Mouse (Mus musculus) heart, adult 2 months (tissue): Measurements from ENCODE around the gene Kif13a. TPM values are rescaled to one million over a fixed set of nuclear protein-coding genes. Genes with fewer than 3 reads are reported as not detected.
A peak's percentile ranks its signal among the peaks of the same experiment; 100 is the strongest.

ENCODE experiments used
- DNase-seq, 2 experiments: peaks; one replicate each; pipeline ENCODE4 v3.0.0; 2021
- H3K27ac ChIP-seq: fragments of 200-600 bp; 2 replicates; pipeline ENCODE4 v1.8.1; 2022
- H3K27me3 ChIP-seq: fragments of 200-500 bp; 2 replicates; pipeline ENCODE4 v1.6.1; 2012; ENCODE audit warnings: mild to moderate bottlenecking, low read length, inconsistent platforms, mixed read lengths; ENCODE audit not compliant: control insufficient read depth, insufficient read depth
- H3K36me3 ChIP-seq: fragments of 200-500 bp; 2 replicates; pipeline ENCODE4 v1.6.1; 2012; ENCODE audit warnings: low read length, inconsistent platforms; ENCODE audit not compliant: control insufficient read depth, insufficient read depth
- H3K4me1 ChIP-seq: fragments of 200-500 bp; 2 replicates; pipeline ENCODE4 v1.6.1; 2011; ENCODE audit warnings: low read length; ENCODE audit not compliant: control insufficient read depth, insufficient read depth
- H3K4me3 ChIP-seq: fragments of 200-600 bp; 2 replicates; pipeline ENCODE4 v1.8.1; 2022
- H3K79me2 ChIP-seq: fragments of 200-500 bp; replicated peaks from 2 replicates; pipeline ENCODE4 v1.6.1; 2012; ENCODE audit warnings: mild to moderate bottlenecking, inconsistent platforms, low read length, moderate library complexity, mixed read lengths; ENCODE audit not compliant: control insufficient read depth, insufficient read depth
- H3K9ac ChIP-seq: fragments of 200-500 bp; 2 replicates; pipeline ENCODE4 v1.6.1; 2012; ENCODE audit warnings: low read depth, mild to moderate bottlenecking, control low read depth, inconsistent platforms, low read length, mixed read lengths
- CTCF ChIP-seq: fragments of 200-600 bp; IDR thresholded peaks from 2 replicates; pipeline ENCODE4 v1.8.1; 2022; ENCODE audit warnings: antibody characterized with exemption, mild to moderate bottlenecking, moderate library complexity
- EP300 ChIP-seq: fragments of 200-500 bp; IDR thresholded peaks from 2 replicates; pipeline ENCODE4 v1.6.1; 2011; ENCODE audit warnings: low read depth, low read length, control low read depth; ENCODE audit not compliant: insufficient read depth
- POLR2A ChIP-seq: fragments of 200-500 bp; IDR thresholded peaks from 2 replicates; pipeline ENCODE4 v1.6.1; 2011; ENCODE audit warnings: mild to moderate bottlenecking, low read depth, low read length, control low read depth; ENCODE audit not compliant: insufficient read depth
- WGBS: fragments of 180-500 bp; shearing (Covaris S2); methylation state at CpG from one replicate; pipeline ENCODE4 v1.1.7; 2018; 5-methylcytosine and 5-hydroxymethylcytosine counted together
- intact Hi-C: fragments of 180-260 bp; cut with DNase I; formaldehyde crosslinking; loops from one replicate; pipeline ENCODE4 v1.15.1; 2025
- polyA plus RNA-seq: library from polyadenylated mRNA; depleted of rRNA; stranded (reverse); fragments of >200 nt; gene quantifications from 2 replicates; pipeline ENCODE4 v1.2.3, GENCODE M21; 2012
- total RNA-seq, 2 experiments: library from RNA; stranded (reverse); gene quantifications; 2 replicates each; pipeline ENCODE4 v1.2.3; 2021

Kif13a gene
- total and polyA plus RNA-seq, 3 experiments: 49.8 to 113 (median 108) TPM

DNA sequence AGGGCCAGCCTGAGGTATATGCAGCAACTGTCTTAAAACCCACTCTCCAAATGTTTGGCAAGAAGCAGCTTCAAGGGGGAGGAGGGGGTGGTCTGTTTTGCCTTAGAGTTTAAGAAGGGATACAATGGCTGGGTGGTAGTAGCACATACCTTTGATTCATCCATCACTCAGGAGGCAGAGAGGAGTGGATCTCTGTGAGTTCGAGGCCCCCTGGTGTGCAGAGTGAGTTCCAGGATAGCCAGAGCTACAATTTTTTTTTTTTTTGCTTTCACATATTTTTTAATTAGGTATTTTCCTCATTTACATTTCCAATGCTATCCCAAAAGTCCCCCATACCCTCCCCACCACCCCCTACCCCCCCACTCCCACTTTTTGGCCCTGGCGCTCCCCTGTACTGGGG lies 39.0 kb upstream of the Kif13a start:
- H3K79me2 ChIP-seq: no peaks in the 10 kb centered on the region
- no peak for TF ChIP-seq EP300
- peak; percentile 38 for TF ChIP-seq CTCF
- no peak for TF ChIP-seq POLR2A
- H3K9ac ChIP-seq: no peak overlapping the region
- H3K4me1 ChIP-seq: no peaks in the 10 kb centered on the region
- H3K27me3 ChIP-seq: no peaks in the 10 kb centered on the region
- no peaks in the 10 kb centered on the region for H3K36me3 ChIP-seq
- intact Hi-C loops: loop anchor here (5.0 kb wide), 1 partner anchor 36 kb away; no protein-coding TSS in a partner anchor
- WGBS: 89% methylated on average over 2 of the region's 2 CpGs
- DNase-seq: no peak
- H3K4me3 ChIP-seq: no peak overlapping the region
- H3K27ac ChIP-seq: no peak overlapping the region

DNA sequence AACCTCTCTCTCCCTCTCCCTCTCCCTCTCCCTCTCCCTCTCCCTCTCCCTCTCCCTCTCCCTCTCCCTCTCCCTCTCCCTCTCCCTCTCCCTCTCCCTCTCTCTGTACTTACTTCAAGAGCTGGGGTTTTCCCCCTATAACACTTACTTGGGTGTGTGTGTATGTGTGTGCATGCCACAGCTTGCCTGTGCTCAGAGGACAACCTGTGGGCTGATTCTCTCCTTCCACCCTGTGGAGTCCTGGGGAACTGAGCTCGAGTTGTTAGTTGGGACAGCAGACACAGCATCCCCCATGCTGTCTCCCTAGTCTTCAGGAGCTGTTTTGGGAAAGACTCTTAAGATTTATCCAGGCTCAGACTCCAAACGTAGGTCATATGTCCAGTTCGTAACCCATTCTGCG lies 37.6 kb upstream of the Kif13a start:
- no peaks in the 10 kb centered on the region for H3K4me1 ChIP-seq
- 77% methylated on average over 4 of the region's 4 CpGs for WGBS
- no peak for DNase-seq
- no peaks in the 10 kb centered on the region for H3K79me2 ChIP-seq
- no peak overlapping the region for H3K4me3 ChIP-seq
- no peak overlapping the region for H3K9ac ChIP-seq
- H3K27me3 ChIP-seq: no peaks in the 10 kb centered on the region
- H3K36me3 ChIP-seq: no peaks in the 10 kb centered on the region
- intact Hi-C loops: loop anchor here (5.0 kb wide), 1 partner anchor 35 kb away; no protein-coding TSS in a partner anchor
- H3K27ac ChIP-seq: no peak overlapping the region
- no peak for TF ChIP-seq EP300
- no peak for TF ChIP-seq POLR2A
- no peak for TF ChIP-seq CTCF

DNA sequence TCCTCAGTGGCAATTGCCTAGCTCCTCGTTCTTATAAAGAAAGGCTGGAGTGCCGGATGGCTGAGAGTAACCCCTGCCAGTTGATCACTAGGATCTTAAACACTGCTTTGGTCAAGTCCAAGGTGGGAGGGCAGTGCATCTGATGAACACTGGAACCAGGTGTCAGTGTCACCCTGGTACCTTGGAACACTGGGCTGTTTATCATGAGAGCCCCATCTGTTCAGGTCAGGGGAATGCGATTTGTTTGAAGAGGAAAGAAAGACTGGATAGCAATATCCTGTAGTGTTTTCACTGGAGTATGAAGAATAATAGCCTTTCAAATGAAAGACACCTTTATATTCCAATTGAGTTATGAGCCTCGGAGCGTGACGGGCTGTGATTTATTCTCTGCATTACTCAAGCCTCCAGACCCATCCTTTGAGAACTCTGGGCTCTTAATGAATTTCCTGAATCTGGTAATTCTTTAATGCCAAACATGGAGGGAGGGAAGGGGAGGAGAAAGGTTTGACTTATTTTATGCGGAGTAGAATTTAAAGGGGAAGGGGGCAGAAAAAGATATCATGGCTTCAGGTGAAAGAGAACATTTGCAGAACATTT lies 31.3 kb upstream of the Kif13a start:
- Histone ChIP-seq H3K4me1 (no peaks in the 10 kb centered on the region), H3K27me3 (no peaks in the 10 kb centered on the region), H3K27ac (no peak overlapping the region), H3K9ac (no peak overlapping the region), H3K36me3 (no peaks in the 10 kb centered on the region), H3K79me2 (no peaks in the 10 kb centered on the region), H3K4me3 (no peak overlapping the region)
- 82% methylated on average over 7 of the region's 7 CpGs for WGBS
- DNase-seq: no peak
- TF ChIP-seq CTCF (no peak), EP300 (no peak), POLR2A (no peak)
- intact Hi-C loops: no loop called here

DNA sequence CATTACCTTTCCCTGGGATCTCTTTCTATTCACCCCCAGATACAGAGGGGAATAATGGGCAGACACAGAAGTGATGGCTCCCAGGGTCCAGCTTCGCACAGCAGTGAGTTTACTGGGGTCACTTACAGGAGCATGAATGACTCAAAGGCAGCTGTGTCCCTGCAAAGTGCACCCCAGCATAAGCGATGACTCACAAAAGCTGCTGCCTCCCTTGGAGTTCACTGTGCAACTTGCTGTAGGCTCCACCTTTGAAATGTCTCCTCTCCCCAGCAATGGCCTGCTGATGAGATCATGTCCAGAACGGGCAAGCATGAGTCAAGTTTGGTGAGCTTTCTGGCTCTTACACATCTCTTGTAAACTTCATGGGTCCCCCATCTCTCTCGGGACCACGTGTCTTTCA lies 29.5 kb upstream of the Kif13a start:
- TF ChIP-seq CTCF (no peak), EP300 (no peak), POLR2A (no peak)
- intact Hi-C loops: no loop called here
- WGBS: 80% methylated on average over 5 of the region's 5 CpGs
- Histone ChIP-seq H3K27ac (no peak overlapping the region), H3K27me3 (no peaks in the 10 kb centered on the region), H3K9ac (no peak overlapping the region), H3K4me1 (no peaks in the 10 kb centered on the region), H3K36me3 (no peaks in the 10 kb centered on the region), H3K79me2 (no peaks in the 10 kb centered on the region), H3K4me3 (no peak overlapping the region)
- DNase-seq: no peak

DNA sequence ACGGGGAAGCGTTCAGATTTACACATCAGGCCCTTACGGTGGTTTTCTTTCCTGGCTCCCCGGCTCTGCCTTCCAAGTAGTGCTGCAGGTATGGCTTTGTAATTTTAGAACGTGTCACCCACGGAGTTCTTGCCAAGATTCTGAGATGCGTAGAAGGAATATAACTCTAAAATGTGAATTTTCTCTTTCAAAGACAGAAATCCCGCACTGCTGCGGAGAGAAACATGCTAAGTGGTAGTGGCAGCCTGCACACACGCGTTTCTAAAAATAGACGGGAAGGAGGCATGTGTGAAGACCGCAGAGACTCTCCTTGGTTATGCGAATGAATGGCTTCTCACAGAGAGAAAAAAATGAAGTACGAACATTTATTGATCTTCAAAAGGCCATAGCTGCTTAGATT lies 21.5 kb upstream of the Kif13a start:
- TF ChIP-seq EP300 (no peak), CTCF (no peak), POLR2A (no peak)
- H3K27ac ChIP-seq: no peak overlapping the region
- 61% methylated on average over 15 of the region's 15 CpGs for WGBS

DNA sequence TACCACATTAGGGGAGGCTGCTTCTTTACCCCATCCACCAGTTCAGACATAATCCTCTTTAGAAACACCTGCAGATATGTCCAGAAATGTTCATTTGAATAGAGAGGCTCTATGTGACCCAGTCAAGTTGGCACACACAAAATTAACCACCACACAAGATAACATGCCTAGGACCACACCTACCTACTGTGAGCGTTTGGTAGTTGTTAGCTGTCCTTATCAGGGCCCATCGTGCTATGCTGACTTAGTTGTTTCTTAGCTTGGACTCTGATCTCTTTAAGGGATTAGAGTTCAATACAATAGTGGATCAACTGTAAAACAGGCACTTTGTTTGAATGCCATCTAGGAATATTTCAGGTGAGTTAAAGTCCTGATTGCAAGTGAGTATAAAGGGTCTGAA lies 20.1 kb upstream of the Kif13a start:
- WGBS: 81% methylated on average over 2 of the region's 2 CpGs
- TF ChIP-seq POLR2A (no peak), EP300 (no peak), CTCF (no peak)
- H3K4me1 ChIP-seq: no peaks in the 10 kb centered on the region
- no peaks in the 10 kb centered on the region for H3K27me3 ChIP-seq
- no peak for DNase-seq
- H3K4me3 ChIP-seq: no peak overlapping the region
- intact Hi-C loops: no loop called here
- H3K27ac ChIP-seq: no peak overlapping the region
- no peaks in the 10 kb centered on the region for H3K79me2 ChIP-seq
- no peak overlapping the region for H3K9ac ChIP-seq
- no peaks in the 10 kb centered on the region for H3K36me3 ChIP-seq

More for the DNA sequence above, 21.5 kb upstream of the Kif13a start:
- Histone ChIP-seq H3K36me3 (no peaks in the 10 kb centered on the region), H3K27me3 (no peaks in the 10 kb centered on the region), H3K4me3 (no peak overlapping the region), H3K4me1 (no peaks in the 10 kb centered on the region), H3K79me2 (no peaks in the 10 kb centered on the region), H3K9ac (no peak overlapping the region)
- DNase-seq: no peak
- intact Hi-C loops: no loop called here

DNA sequence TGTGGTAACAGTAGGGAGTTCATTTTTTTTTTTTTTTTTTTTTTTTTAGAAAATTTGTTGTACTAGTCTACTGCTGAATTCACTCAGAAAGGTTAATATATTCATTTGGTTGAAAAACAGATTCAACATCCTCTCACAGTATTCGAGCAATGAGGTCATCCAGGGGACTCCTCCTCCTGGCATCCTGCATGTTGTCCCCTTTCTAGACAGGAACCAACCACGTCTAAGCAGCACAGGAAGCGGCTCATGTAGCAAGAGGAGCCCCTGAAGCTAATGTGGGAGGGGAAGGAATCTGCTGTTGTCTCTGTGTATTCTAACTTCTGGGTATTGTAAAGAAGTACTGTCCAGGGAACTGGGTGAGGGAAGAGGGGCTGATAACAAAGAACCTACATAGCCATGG lies 18.4 kb upstream of the Kif13a start:
- H3K4me1 ChIP-seq: no peaks in the 10 kb centered on the region
- no peak overlapping the region for H3K4me3 ChIP-seq
- intact Hi-C loops: no loop called here
- H3K27me3 ChIP-seq: no peaks in the 10 kb centered on the region
- no peak overlapping the region for H3K9ac ChIP-seq
- TF ChIP-seq EP300: no peak
- TF ChIP-seq CTCF: no peak
- no peak for TF ChIP-seq POLR2A
- DNase-seq: no peak
- H3K27ac ChIP-seq: no peak overlapping the region
- no peaks in the 10 kb centered on the region for H3K36me3 ChIP-seq
- 38% methylated on average over 3 of the region's 3 CpGs for WGBS
- no peaks in the 10 kb centered on the region for H3K79me2 ChIP-seq
